Mouse (Mus musculus): Measurements from ENCODE around the gene Gm10775. TPM values are rescaled to one million over a fixed set of nuclear protein-coding genes. Genes with fewer than 3 reads are reported as not detected.

Gene Gm10775
- polyA plus RNA-seq, 1 experiment from 2014 or later = 0.43 TPM

GRCm38 (mm10) chr13:65258175-65258954, 974 bp upstream of the Gm10775 start:
- Histone ChIP-seq H3K9ac (ENCODE audit: low read depth, low read length) (peak overlapping the region; percentile 24), H3K36me3 (ENCODE audit: control insufficient read depth, insufficient read depth, low read length) (peaks cover 28% of the 10 kb centered on the region), H3K4me2 (ENCODE audit: low read length) (peak overlapping the region; percentile 59), H3K4me3 (ENCODE audit: low read length) (peak overlapping the region; percentile 39), H3K27me3 (replicated peaks; ENCODE audit: control insufficient read depth, insufficient read depth, low read length) (no peaks in the 10 kb centered on the region), H3K4me1 (ENCODE audit: control insufficient read depth, insufficient read depth, low read depth, low read length) (no peaks in the 10 kb centered on the region), H3K9me3 (ENCODE audit: control insufficient read depth, low read length) (peaks cover 52% of the 10 kb centered on the region), H3K27ac (ENCODE audit: low read depth, low read length) (no peak overlapping the region)
- 23% methylated on average over 36 of the region's 36 CpGs for WGBS
- ATAC-seq = peak; percentile 89

GRCm38 (mm10) chr13:65262086-65262485, 2.7 kb downstream of the Gm10775 start:
- H3K4me2 ChIP-seq (ENCODE audit: low read length) = no peak overlapping the region
- peaks cover 64% of the 10 kb centered on the region for H3K9me3 ChIP-seq (ENCODE audit: control insufficient read depth, low read length)
- H3K4me3 ChIP-seq (ENCODE audit: low read length) = no peak overlapping the region
- H3K4me1 ChIP-seq (ENCODE audit: control insufficient read depth, insufficient read depth, low read depth, low read length) = no peaks in the 10 kb centered on the region
- no peak overlapping the region for H3K9ac ChIP-seq (ENCODE audit: low read depth, low read length)
- H3K27me3 ChIP-seq (replicated peaks; ENCODE audit: control insufficient read depth, insufficient read depth, low read length) = no peaks in the 10 kb centered on the region
- no peak overlapping the region for H3K27ac ChIP-seq (ENCODE audit: low read depth, low read length)
- peaks cover 43% of the 10 kb centered on the region for H3K36me3 ChIP-seq (ENCODE audit: control insufficient read depth, insufficient read depth, low read length)
- 97% methylated on average over 5 of the region's 5 CpGs for WGBS
- no peak for ATAC-seq

GRCm38 (mm10) chr13:65277994-65278382, 18.6 kb downstream of the Gm10775 start:
- 12% methylated on average over 9 of the region's 9 CpGs for WGBS
- ATAC-seq = peak; percentile 62

GRCm38 (mm10) chr13:65278383-65279341, 19.3 kb downstream of the Gm10775 start, which contains the start of gene Zfp369:
TSS of gene Zfp369 (plus strand) at chr13:65278814.
- Histone ChIP-seq H3K4me2 (ENCODE audit: low read length) (peak within 1 kb of the TSS; percentile 72), H3K4me3 (ENCODE audit: low read length) (peak within 1 kb of the TSS; percentile 75), H3K4me1 (ENCODE audit: control insufficient read depth, insufficient read depth, low read depth, low read length) (peaks cover 12% of the 10 kb centered on the region), H3K9ac (ENCODE audit: low read depth, low read length) (peak within 1 kb of the TSS; percentile 83), H3K27ac (ENCODE audit: low read depth, low read length) (peak within 1 kb of the TSS; percentile 92), H3K9me3 (ENCODE audit: control insufficient read depth, low read length) (peaks cover 14% of the 10 kb centered on the region), H3K27me3 (replicated peaks; ENCODE audit: control insufficient read depth, insufficient read depth, low read length) (no peaks in the 10 kb centered on the region), H3K36me3 (ENCODE audit: control insufficient read depth, insufficient read depth, low read length) (peaks cover 7% of the 10 kb centered on the region; the same call in 1 of the 2 replicates)
- WGBS = under 1% methylated on average over 50 of the region's 50 CpGs
- peak; percentile 99 for ATAC-seq

More at GRCm38 (mm10) chr13:65277994-65278382, 18.6 kb downstream of the Gm10775 start:
- H3K9ac ChIP-seq (ENCODE audit: low read depth, low read length) = peak overlapping the region; percentile 83
- H3K4me3 ChIP-seq (ENCODE audit: low read length) = peak overlapping the region; percentile 75
- H3K4me2 ChIP-seq (ENCODE audit: low read length) = peak overlapping the region; percentile 72
- peak overlapping the region; percentile 92 for H3K27ac ChIP-seq (ENCODE audit: low read depth, low read length)
- H3K36me3 ChIP-seq (ENCODE audit: control insufficient read depth, insufficient read depth, low read length) = peaks cover 7% of the 10 kb centered on the region; the same call in 1 of the 2 replicates
- H3K9me3 ChIP-seq (ENCODE audit: control insufficient read depth, low read length) = peaks cover 19% of the 10 kb centered on the region
- peaks cover 12% of the 10 kb centered on the region for H3K4me1 ChIP-seq (ENCODE audit: control insufficient read depth, insufficient read depth, low read depth, low read length)
- no peaks in the 10 kb centered on the region for H3K27me3 ChIP-seq (replicated peaks; ENCODE audit: control insufficient read depth, insufficient read depth, low read length)

- peaks cover 61% of the 10 kb centered on the region for H3K9me3 ChIP-seq (ENCODE audit: control insufficient read depth, low read length)
- no peak overlapping the region for H3K9ac ChIP-seq (ENCODE audit: low read depth, low read length)
- no peak overlapping the region for H3K4me3 ChIP-seq (ENCODE audit: low read length)
- H3K4me2 ChIP-seq (ENCODE audit: low read length) = no peak overlapping the region
- H3K4me1 ChIP-seq (ENCODE audit: control insufficient read depth, insufficient read depth, low read depth, low read length) = no peaks in the 10 kb centered on the region
- no peaks in the 10 kb centered on the region for H3K27me3 ChIP-seq (replicated peaks; ENCODE audit: control insufficient read depth, insufficient read depth, low read length)
- no peak for ATAC-seq
- H3K36me3 ChIP-seq (ENCODE audit: control insufficient read depth, insufficient read depth, low read length) = peaks cover 67% of the 10 kb centered on the region
- H3K27ac ChIP-seq (ENCODE audit: low read depth, low read length) = no peak overlapping the region
- WGBS = 94% methylated on average over 2 of the region's 2 CpGs
Measured at GRCm38 (mm10) chr13:65286771-65287170, 27.4 kb downstream of the Gm10775 start.

- H3K27ac ChIP-seq (ENCODE audit: low read depth, low read length) = no peak overlapping the region
- 97% methylated on average over 4 of the region's 4 CpGs for WGBS
- no peak overlapping the region for H3K4me2 ChIP-seq (ENCODE audit: low read length)
- no peaks in the 10 kb centered on the region for H3K27me3 ChIP-seq (replicated peaks; ENCODE audit: control insufficient read depth, insufficient read depth, low read length)
- ATAC-seq = no peak
- peaks cover 63% of the 10 kb centered on the region for H3K36me3 ChIP-seq (ENCODE audit: control insufficient read depth, insufficient read depth, low read length)
- no peak overlapping the region for H3K9ac ChIP-seq (ENCODE audit: low read depth, low read length)
- H3K4me3 ChIP-seq (ENCODE audit: low read length) = no peak overlapping the region
- H3K4me1 ChIP-seq (ENCODE audit: control insufficient read depth, insufficient read depth, low read depth, low read length) = no peaks in the 10 kb centered on the region
- H3K9me3 ChIP-seq (ENCODE audit: control insufficient read depth, low read length) = peaks cover 64% of the 10 kb centered on the region
Measured at GRCm38 (mm10) chr13:65296354-65296753, 37.0 kb downstream of the Gm10775 start.

Other genes with a start within 250 kb of the Gm10775 start
- not detected in 2 replicates for gene Spata31d1c, start 226.5 kb upstream of the Gm10775 start, polyA plus RNA-seq (2015; fragmentation: Nextera tagmentation; extraction: Ambion mirVana)
- not detected in 2 replicates for gene Prss47, start 206.8 kb upstream of the Gm10775 start, polyA plus RNA-seq (2015; fragmentation: Nextera tagmentation; extraction: Ambion mirVana)
- gene Mfsd14b, start 146.6 kb upstream of the Gm10775 start, polyA plus RNA-seq (2015; fragmentation: Nextera tagmentation; extraction: Ambion mirVana) = 28.9 and 32.4 TPM in 2 replicates
- gene Olfr465-ps1, start 121.5 kb upstream of the Gm10775 start, polyA plus RNA-seq (2015; fragmentation: Nextera tagmentation; extraction: Ambion mirVana) = not detected in 2 replicates
- not detected in 2 replicates for gene Olfr466, start 109.3 kb upstream of the Gm10775 start, polyA plus RNA-seq (2015; fragmentation: Nextera tagmentation; extraction: Ambion mirVana)
- not detected in 2 replicates for gene Nlrp4f, start 53.6 kb upstream of the Gm10775 start, polyA plus RNA-seq (2015; fragmentation: Nextera tagmentation; extraction: Ambion mirVana)
- gene Zfp369, start 19.3 kb downstream of the Gm10775 start, polyA plus RNA-seq (2015; fragmentation: Nextera tagmentation; extraction: Ambion mirVana) = 13.2 and 14.0 TPM in 2 replicates